Mouse (Mus musculus): ENCODE results near the gene Tifa.

- TF ChIP-seq CTCF (IDR thresholded peaks at IDR 0.05; ENCODE audit: extremely low read depth, insufficient read depth, insufficient read length, insufficient replicate concordance) (no peak), POLR2A (IDR thresholded peaks at IDR 0.05; ENCODE audit: low read depth, low read length) (no peak)
These were observed 25.1 kb upstream of the Tifa start for GRCm38 (mm10) chr3:127764541-127764940.
